Mouse (Mus musculus) forebrain, embryonic 11.5 days (tissue): ENCODE results near the gene Pex19. TPM values are rescaled to one million over a fixed set of nuclear protein-coding genes. Genes with fewer than 3 reads are reported as not detected.

ENCODE experiments used
- ATAC-seq: fragments of 200-750 bp; cut with Nextera tagmentation; replicated peaks from 2 replicates; pipeline ENCODE4 v1.8.0; 2017; ENCODE audit warnings: moderate TSS enrichment; ENCODE audit not compliant: low FRiP score
- DNase-seq: peaks from one replicate; pipeline ENCODE4 v3.0.0-alpha.2; 2017; ENCODE audit warnings: low spot score
- H3K27ac ChIP-seq: fragments of 300-500 bp; sonication (generic); 2 replicates; pipeline ENCODE4 v1.5.1; 2014; ENCODE audit warnings: low read depth, low read length
- H3K27me3 ChIP-seq: fragments of 300-500 bp; sonication (generic); 2 replicates; pipeline ENCODE4 v1.6.1; 2014; ENCODE audit warnings: mild to moderate bottlenecking, low read length, mixed read lengths; ENCODE audit not compliant: control insufficient read depth, insufficient read depth
- H3K36me3 ChIP-seq: fragments of 300-500 bp; sonication (generic); 2 replicates; pipeline ENCODE4 v1.6.1; 2014; ENCODE audit warnings: mild to moderate bottlenecking, low read length, moderate library complexity, mixed read lengths; ENCODE audit not compliant: control insufficient read depth, insufficient read depth
- H3K4me1 ChIP-seq: fragments of 300-500 bp; sonication (generic); replicated peaks from 2 replicates; pipeline ENCODE4 v1.6.1; 2014; ENCODE audit warnings: low read length, mixed read lengths; ENCODE audit not compliant: control insufficient read depth, insufficient read depth
- H3K4me2 ChIP-seq: fragments of 300-500 bp; sonication (generic); 2 replicates; pipeline ENCODE4 v1.6.1; 2014; ENCODE audit warnings: low read depth, mild to moderate bottlenecking, low read length, moderate library complexity, mixed read lengths; ENCODE audit not compliant: severe bottlenecking
- H3K4me3 ChIP-seq: fragments of 300-500 bp; sonication (generic); 2 replicates; pipeline ENCODE4 v1.5.1; 2014; ENCODE audit warnings: low read depth, low read length
- H3K9ac ChIP-seq: fragments of 300-500 bp; sonication (generic); 2 replicates; pipeline ENCODE4 v1.6.1; 2014; ENCODE audit warnings: low read length
- H3K9me3 ChIP-seq: fragments of 300-500 bp; sonication (generic); 2 replicates; pipeline ENCODE4 v1.6.1; 2016; ENCODE audit warnings: low read length, mixed read lengths; ENCODE audit not compliant: control insufficient read depth
- WGBS: fragments of 180-500 bp; shearing (Covaris S2); extraction: QIAGEN DNeasy Blood & Tissue Kit; methylation state at CpG from one replicate; pipeline ENCODE4 v1.1.7; 2014; 5-methylcytosine and 5-hydroxymethylcytosine counted together
- polyA plus RNA-seq: library from polyadenylated mRNA; unstranded; fragments of >200 nt; fragmentation: Nextera tagmentation; extraction: Ambion mirVana; gene quantifications from 2 replicates; pipeline ENCODE4 v1.2.1, GENCODE M21; 2014

Pex19 gene
- polyA plus RNA-seq, 1 experiment from 2014 or later = 146 TPM

- H3K27me3 ChIP-seq = no peaks in the 10 kb centered on the region
- H3K27ac ChIP-seq = no peak overlapping the region
- no peak overlapping the region for H3K9ac ChIP-seq
- 92% methylated on average over 6 of the region's 6 CpGs for WGBS
- H3K36me3 ChIP-seq = peaks cover 8% of the 10 kb centered on the region
- H3K4me1 ChIP-seq = no peaks in the 10 kb centered on the region
- H3K9me3 ChIP-seq = no peaks in the 10 kb centered on the region
- DNase-seq = no peak
- no peak overlapping the region for H3K4me3 ChIP-seq
- no peak for ATAC-seq
- H3K4me2 ChIP-seq = no peak overlapping the region
Measured at GRCm38 (mm10) chr1:172099325-172100033, 27.1 kb upstream of the Pex19 start.

- no peaks in the 10 kb centered on the region for H3K4me1 ChIP-seq
- no peak overlapping the region for H3K27ac ChIP-seq
- WGBS = 92% methylated on average over 4 of the region's 4 CpGs
- no peaks in the 10 kb centered on the region for H3K27me3 ChIP-seq
- no peak overlapping the region for H3K4me3 ChIP-seq
- DNase-seq (no peak), ATAC-seq (no peak)
- peaks cover 15% of the 10 kb centered on the region for H3K36me3 ChIP-seq
- no peak overlapping the region for H3K9ac ChIP-seq
- H3K9me3 ChIP-seq = no peaks in the 10 kb centered on the region
- H3K4me2 ChIP-seq = no peak overlapping the region
Measured at GRCm38 (mm10) chr1:172103619-172104018, 22.9 kb upstream of the Pex19 start.

DNA sequence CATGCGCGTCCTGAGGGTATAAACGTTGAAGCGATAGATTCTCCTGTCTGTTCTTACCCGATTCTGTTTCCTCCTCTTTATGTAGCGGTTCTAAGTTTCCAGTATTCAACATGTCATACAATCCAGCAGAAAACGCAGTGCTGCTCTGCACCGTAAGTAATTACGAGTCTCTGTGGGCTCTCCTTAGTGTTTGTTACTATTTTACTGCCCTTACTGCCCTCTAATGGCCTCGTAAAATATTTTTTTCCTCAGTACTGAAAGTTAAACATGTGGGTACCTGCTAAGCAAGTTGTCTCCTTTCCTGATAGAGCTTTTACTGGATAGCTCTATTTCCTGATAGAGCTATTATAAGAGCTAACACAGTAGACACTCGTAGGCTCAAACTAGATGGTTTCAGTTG, 21.5 kb upstream of the Pex19 start:
- no peaks in the 10 kb centered on the region for H3K27me3 ChIP-seq
- no peak overlapping the region for H3K4me2 ChIP-seq
- no peak for ATAC-seq
- WGBS = 90% methylated on average over 11 of the region's 11 CpGs
- H3K4me3 ChIP-seq = no peak overlapping the region
- H3K4me1 ChIP-seq = no peaks in the 10 kb centered on the region
- H3K36me3 ChIP-seq = peaks cover 16% of the 10 kb centered on the region
- DNase-seq = no peak
- H3K9ac ChIP-seq = no peak overlapping the region
- H3K9me3 ChIP-seq = no peaks in the 10 kb centered on the region
- no peak overlapping the region for H3K27ac ChIP-seq

GRCm38 (mm10) chr1:172107777-172108477, 18.6 kb upstream of the Pex19 start:
- WGBS = 81% methylated on average over 10 of the region's 10 CpGs
- H3K9ac ChIP-seq = no peak overlapping the region
- no peaks in the 10 kb centered on the region for H3K9me3 ChIP-seq
- no peaks in the 10 kb centered on the region for H3K4me1 ChIP-seq
- no peak overlapping the region for H3K4me2 ChIP-seq
- no peak overlapping the region for H3K4me3 ChIP-seq
- no peaks in the 10 kb centered on the region for H3K27me3 ChIP-seq
- no peak for ATAC-seq
- no peak overlapping the region for H3K27ac ChIP-seq
- H3K36me3 ChIP-seq = peaks cover 16% of the 10 kb centered on the region
- no peak for DNase-seq

- H3K4me1 ChIP-seq = no peaks in the 10 kb centered on the region
Measured at GRCm38 (mm10) chr1:172116948-172117347, 9.6 kb upstream of the Pex19 start.

DNA sequence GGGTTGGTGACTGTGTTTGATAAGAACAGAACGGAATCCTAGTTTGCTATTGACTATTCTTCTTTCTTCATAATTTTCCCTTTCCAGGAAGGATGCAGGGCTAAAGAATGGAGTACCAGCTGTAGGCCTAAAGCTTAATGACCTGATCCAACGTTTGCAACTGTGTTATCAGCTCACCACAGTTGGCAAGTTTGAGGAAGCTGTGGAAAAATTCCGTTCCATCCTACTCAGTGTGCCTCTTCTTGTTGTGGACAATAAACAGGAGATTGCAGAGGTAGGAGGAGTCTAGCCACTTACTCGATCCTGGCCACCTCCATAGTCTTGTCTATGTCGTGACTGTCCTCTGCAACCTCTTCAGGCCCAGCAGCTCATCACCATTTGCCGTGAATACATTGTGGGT, 7.5 kb upstream of the Pex19 start:
- Histone ChIP-seq H3K4me1 (no peaks in the 10 kb centered on the region), H3K27me3 (no peaks in the 10 kb centered on the region), H3K9me3 (no peaks in the 10 kb centered on the region), H3K4me2 (no peak overlapping the region), H3K36me3 (peaks cover 16% of the 10 kb centered on the region), H3K9ac (no peak overlapping the region), H3K27ac (no peak overlapping the region), H3K4me3 (no peak overlapping the region)
- no peak for ATAC-seq
- DNase-seq = no peak
- WGBS = 87% methylated on average over 6 of the region's 6 CpGs

More at GRCm38 (mm10) chr1:172116948-172117347, 9.6 kb upstream of the Pex19 start:
- Histone ChIP-seq H3K36me3 (peaks cover 20% of the 10 kb centered on the region), H3K4me3 (no peak overlapping the region), H3K4me2 (no peak overlapping the region), H3K27me3 (no peaks in the 10 kb centered on the region), H3K9ac (no peak overlapping the region), H3K9me3 (no peaks in the 10 kb centered on the region), H3K27ac (no peak overlapping the region)
- 94% methylated on average over 5 of the region's 5 CpGs for WGBS
- DNase-seq (no peak), ATAC-seq (no peak)

GRCm38 (mm10) chr1:172119720-172120119, 6.8 kb upstream of the Pex19 start:
- H3K4me2 ChIP-seq = no peak overlapping the region
- no peaks in the 10 kb centered on the region for H3K9me3 ChIP-seq
- H3K4me1 ChIP-seq = no peaks in the 10 kb centered on the region
- ATAC-seq (no peak), DNase-seq (peak; percentile 59)
- no peaks in the 10 kb centered on the region for H3K27me3 ChIP-seq
- no peak overlapping the region for H3K9ac ChIP-seq
- no peak overlapping the region for H3K27ac ChIP-seq
- H3K36me3 ChIP-seq = peaks cover 15% of the 10 kb centered on the region
- H3K4me3 ChIP-seq = no peak overlapping the region
- 50% methylated on average over 3 of the region's 3 CpGs for WGBS

DNA sequence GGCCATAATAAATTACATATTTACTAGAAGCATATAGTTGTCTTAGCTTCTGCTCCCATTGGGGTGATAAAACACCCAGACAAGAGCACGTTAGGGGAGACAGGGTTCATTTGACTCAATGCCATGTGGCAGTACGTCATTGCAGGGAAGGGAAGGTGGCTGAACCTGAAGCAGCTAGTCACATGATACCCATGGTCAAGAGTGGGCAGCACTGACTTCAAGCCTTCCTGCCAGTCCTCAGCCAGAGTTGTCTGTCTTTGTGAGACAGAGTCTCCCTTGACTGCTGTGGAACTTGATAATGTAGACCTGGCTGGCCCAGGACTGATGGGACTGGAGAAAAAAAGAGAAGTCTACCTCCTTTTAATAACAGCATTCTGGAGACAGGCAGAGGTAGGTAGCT, 3.9 kb upstream of the Pex19 start:
- H3K9me3 ChIP-seq = no peaks in the 10 kb centered on the region
- H3K4me2 ChIP-seq = no peak overlapping the region
- H3K27ac ChIP-seq = no peak overlapping the region
- ATAC-seq (no peak), DNase-seq (no peak)
- H3K4me3 ChIP-seq = no peak overlapping the region
- H3K27me3 ChIP-seq = no peaks in the 10 kb centered on the region
- peaks cover 3% of the 10 kb centered on the region; the same call in 1 of the 2 replicates for H3K4me1 ChIP-seq
- peaks cover 12% of the 10 kb centered on the region for H3K36me3 ChIP-seq
- no peak overlapping the region for H3K9ac ChIP-seq
- WGBS = 90% methylated on average over 2 of the region's 2 CpGs

DNA sequence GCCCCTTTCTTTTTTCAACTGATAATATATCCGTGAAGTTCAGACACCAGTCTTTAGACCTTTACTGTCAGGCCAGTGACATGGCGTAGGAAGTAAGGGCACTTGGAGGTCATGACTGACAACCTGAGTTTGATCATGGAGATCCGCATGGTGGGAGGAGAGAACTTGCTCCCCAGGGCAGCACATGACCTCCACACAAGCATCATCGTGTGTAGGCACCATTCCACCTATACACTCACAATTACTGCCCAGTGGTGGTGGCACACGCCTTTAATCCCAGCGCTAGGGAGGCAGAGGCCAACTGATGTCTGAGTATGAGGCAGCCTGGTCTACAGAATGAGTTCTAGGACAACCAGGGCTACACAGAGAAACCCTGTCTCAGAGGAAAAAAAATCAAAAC, 2.0 kb upstream of the Pex19 start:
- Histone ChIP-seq H3K36me3 (peaks cover 11% of the 10 kb centered on the region), H3K4me3 (no peak overlapping the region)

More for the DNA sequence above, 2.0 kb upstream of the Pex19 start:
- Histone ChIP-seq H3K27ac (no peak overlapping the region), H3K9ac (no peak overlapping the region), H3K27me3 (no peaks in the 10 kb centered on the region), H3K4me2 (no peak overlapping the region), H3K9me3 (no peaks in the 10 kb centered on the region), H3K4me1 (peaks cover 4% of the 10 kb centered on the region; the same call in 1 of the 2 replicates)
- 84% methylated on average over 6 of the region's 6 CpGs for WGBS
- DNase-seq (no peak), ATAC-seq (no peak)
